Mouse (Mus musculus) liver, embryonic 11.5 days (tissue): Measurements from ENCODE around the gene Phactr3. TPM values are rescaled to one million over a fixed set of nuclear protein-coding genes. Genes with fewer than 3 reads are reported as not detected.

Source experiments
- ATAC-seq: fragments of 200-750 bp; cut with Nextera tagmentation; replicated peaks from 2 replicates; pipeline ENCODE4 v1.8.0; 2017; ENCODE audit warnings: moderate number of reproducible peaks, mild to moderate bottlenecking, moderate TSS enrichment, moderate library complexity; ENCODE audit not compliant: low FRiP score
- DNase-seq: peaks from one replicate; pipeline ENCODE4 v3.0.0-alpha.2; 2017; ENCODE audit warnings: low spot score
- H3K27ac ChIP-seq: fragments of 300-500 bp; sonication (generic); 2 replicates; pipeline ENCODE4 v1.5.1; 2014; ENCODE audit warnings: mild to moderate bottlenecking, low read depth, low read length, control low read depth
- H3K27me3 ChIP-seq: fragments of 300-500 bp; sonication (generic); replicated peaks from 2 replicates; pipeline ENCODE4 v1.6.1; 2014; ENCODE audit warnings: low read length, mixed read lengths; ENCODE audit not compliant: control insufficient read depth, insufficient read depth
- H3K36me3 ChIP-seq: fragments of 300-500 bp; sonication (generic); 2 replicates; pipeline ENCODE4 v1.6.1; 2014; ENCODE audit warnings: mild to moderate bottlenecking, low read length, moderate library complexity, mixed read lengths; ENCODE audit not compliant: control insufficient read depth, insufficient read depth
- H3K4me1 ChIP-seq: fragments of 300-500 bp; sonication (generic); replicated peaks from 2 replicates; pipeline ENCODE4 v1.6.1; 2014; ENCODE audit warnings: low read length, mixed read lengths; ENCODE audit not compliant: control insufficient read depth, insufficient read depth
- H3K4me2 ChIP-seq: fragments of 300-500 bp; sonication (generic); 2 replicates; pipeline ENCODE4 v1.6.1; 2014; ENCODE audit warnings: mild to moderate bottlenecking, control low read depth, moderate library complexity
- H3K4me3 ChIP-seq: fragments of 300-500 bp; sonication (generic); 2 replicates; pipeline ENCODE4 v1.5.1; 2014; ENCODE audit warnings: low read depth, low read length, control low read depth
- H3K9ac ChIP-seq: fragments of 300-500 bp; sonication (generic); 2 replicates; pipeline ENCODE4 v1.6.1; 2014; ENCODE audit warnings: low read depth, low read length, control low read depth
- H3K9me3 ChIP-seq: fragments of 300-500 bp; sonication (generic); 2 replicates; pipeline ENCODE4 v1.6.1; 2016; ENCODE audit warnings: low read length, inconsistent platforms, mixed read lengths; ENCODE audit not compliant: control insufficient read depth
- WGBS: fragments of 180-500 bp; shearing (Covaris S2); extraction: QIAGEN DNeasy Blood & Tissue Kit; methylation state at CpG from one replicate; pipeline ENCODE4 v1.1.7; 2014; 5-methylcytosine and 5-hydroxymethylcytosine counted together
- polyA plus RNA-seq: library from polyadenylated mRNA; unstranded; fragments of >200 nt; fragmentation: Nextera tagmentation; extraction: Ambion mirVana; gene quantifications from 2 replicates; pipeline ENCODE4 v1.2.1, GENCODE M21; 2014

The Phactr3 gene
- polyA plus RNA-seq, 1 experiment from 2014 or later: 0.90 TPM

DNA sequence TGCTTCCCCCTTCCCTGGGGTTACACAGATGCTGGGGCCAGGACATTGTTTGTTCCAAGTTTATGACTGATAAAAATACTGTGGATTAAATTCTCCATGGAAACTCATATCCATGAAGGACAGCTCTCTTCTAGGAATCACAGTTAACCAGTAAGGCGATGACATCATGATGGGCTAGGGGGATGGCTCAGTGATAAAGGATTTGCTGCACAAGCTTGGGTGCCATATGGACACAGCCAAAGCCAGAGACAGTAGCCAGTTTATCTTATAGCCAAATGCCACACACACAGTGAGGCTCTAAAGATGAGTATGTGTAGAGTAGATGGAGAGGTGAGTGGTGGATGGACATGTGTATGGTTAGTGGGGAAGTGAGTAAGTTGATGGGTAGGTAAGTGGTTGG, 45.2 kb downstream of the Phactr3 start:
- H3K4me2 ChIP-seq: no peak overlapping the region
- H3K27ac ChIP-seq: no peak overlapping the region
- H3K9ac ChIP-seq: no peak overlapping the region
- no peaks in the 10 kb centered on the region for H3K9me3 ChIP-seq
- H3K27me3 ChIP-seq: no peaks in the 10 kb centered on the region
- no peak overlapping the region for H3K4me3 ChIP-seq
- DNase-seq (no peak), ATAC-seq (no peak)
- no peaks in the 10 kb centered on the region for H3K36me3 ChIP-seq
- no peaks in the 10 kb centered on the region for H3K4me1 ChIP-seq
- WGBS: 80% methylated on average over 1 of the region's 1 CpGs

DNA sequence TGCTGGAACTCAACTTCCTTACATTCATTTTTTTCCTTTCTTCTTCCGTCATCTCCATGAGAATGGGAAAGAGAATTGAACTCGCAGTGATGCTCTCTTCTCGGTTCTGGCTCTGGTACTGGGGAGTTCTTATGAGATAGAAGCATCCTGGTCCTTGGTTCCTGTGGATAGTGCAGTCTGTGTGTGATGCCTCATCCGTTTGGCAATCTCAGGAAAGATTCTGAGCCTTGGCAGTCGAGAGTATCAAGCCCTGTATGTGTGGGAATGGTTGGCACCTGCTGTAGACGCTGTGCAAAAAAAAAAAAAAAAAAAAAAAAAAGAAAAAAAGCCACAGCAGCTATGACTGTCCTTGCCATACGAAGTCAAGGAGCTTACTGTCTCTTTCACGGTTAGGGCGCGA, 47.2 kb downstream of the Phactr3 start:
- ATAC-seq: no peak
- no peak overlapping the region for H3K4me3 ChIP-seq
- no peak overlapping the region for H3K9ac ChIP-seq
- no peaks in the 10 kb centered on the region for H3K36me3 ChIP-seq
- DNase-seq: no peak
- no peaks in the 10 kb centered on the region for H3K27me3 ChIP-seq
- no peaks in the 10 kb centered on the region for H3K4me1 ChIP-seq
- H3K9me3 ChIP-seq: no peaks in the 10 kb centered on the region
- H3K27ac ChIP-seq: no peak overlapping the region
- 74% methylated on average over 10 of the region's 10 CpGs for WGBS
- H3K4me2 ChIP-seq: no peak overlapping the region

DNA sequence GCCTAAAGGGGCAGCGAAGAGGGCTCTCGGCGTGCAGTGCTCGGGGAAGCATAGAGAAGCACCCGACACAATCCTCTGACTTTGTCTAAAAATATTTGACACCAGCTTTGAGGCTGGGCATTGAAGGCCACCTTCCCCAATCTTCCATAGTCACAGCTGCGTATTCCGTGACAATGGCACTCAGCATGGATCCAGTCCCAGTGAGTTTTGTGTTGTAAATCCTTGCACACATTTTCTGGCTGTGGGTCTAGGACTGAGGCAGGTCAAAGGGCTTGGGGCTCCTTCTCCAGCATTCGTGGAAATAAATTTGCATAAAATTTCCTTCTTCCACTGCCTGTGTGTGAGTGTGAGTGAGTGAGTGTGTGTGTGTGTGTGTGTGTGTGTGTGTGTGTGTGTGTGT, 51.2 kb downstream of the Phactr3 start:
- no peaks in the 10 kb centered on the region for H3K4me1 ChIP-seq
- 80% methylated on average over 8 of the region's 8 CpGs for WGBS
- H3K4me3 ChIP-seq: no peak overlapping the region
- no peaks in the 10 kb centered on the region for H3K9me3 ChIP-seq
- H3K9ac ChIP-seq: no peak overlapping the region
- H3K27me3 ChIP-seq: no peaks in the 10 kb centered on the region
- H3K36me3 ChIP-seq: no peaks in the 10 kb centered on the region
- no peak for DNase-seq
- no peak overlapping the region for H3K4me2 ChIP-seq
- no peak overlapping the region for H3K27ac ChIP-seq
- ATAC-seq: no peak

DNA sequence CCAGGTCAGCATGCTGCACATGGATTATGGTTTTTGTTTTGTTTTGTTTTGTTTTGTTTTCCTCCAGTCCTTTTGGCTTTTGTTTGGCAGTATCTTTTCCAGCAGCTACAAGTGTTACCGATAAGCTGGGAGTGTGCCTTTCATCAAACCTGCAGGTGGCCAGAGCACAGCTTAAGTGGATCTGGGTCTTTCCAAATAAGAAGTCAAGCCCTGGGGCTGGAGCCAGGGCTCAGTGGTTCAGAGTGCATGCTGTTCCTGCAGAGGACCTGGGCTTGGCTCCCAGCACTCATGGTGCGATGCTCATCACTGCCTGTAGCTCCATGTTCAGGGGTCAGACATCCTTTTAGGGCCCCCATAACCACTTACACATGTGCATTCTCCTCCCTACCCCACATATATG, 55.2 kb downstream of the Phactr3 start:
- H3K9ac ChIP-seq: no peak overlapping the region
- H3K27me3 ChIP-seq: no peaks in the 10 kb centered on the region
- no peaks in the 10 kb centered on the region for H3K36me3 ChIP-seq
- H3K9me3 ChIP-seq: no peaks in the 10 kb centered on the region
- 54% methylated on average over 2 of the region's 2 CpGs for whole genome bisulfite sequencing
- ATAC-seq (no peak), DNase-seq (no peak)
- no peaks in the 10 kb centered on the region for H3K4me1 ChIP-seq
- H3K4me2 ChIP-seq: no peak overlapping the region
- H3K27ac ChIP-seq: no peak overlapping the region
- no peak overlapping the region for H3K4me3 ChIP-seq

DNA sequence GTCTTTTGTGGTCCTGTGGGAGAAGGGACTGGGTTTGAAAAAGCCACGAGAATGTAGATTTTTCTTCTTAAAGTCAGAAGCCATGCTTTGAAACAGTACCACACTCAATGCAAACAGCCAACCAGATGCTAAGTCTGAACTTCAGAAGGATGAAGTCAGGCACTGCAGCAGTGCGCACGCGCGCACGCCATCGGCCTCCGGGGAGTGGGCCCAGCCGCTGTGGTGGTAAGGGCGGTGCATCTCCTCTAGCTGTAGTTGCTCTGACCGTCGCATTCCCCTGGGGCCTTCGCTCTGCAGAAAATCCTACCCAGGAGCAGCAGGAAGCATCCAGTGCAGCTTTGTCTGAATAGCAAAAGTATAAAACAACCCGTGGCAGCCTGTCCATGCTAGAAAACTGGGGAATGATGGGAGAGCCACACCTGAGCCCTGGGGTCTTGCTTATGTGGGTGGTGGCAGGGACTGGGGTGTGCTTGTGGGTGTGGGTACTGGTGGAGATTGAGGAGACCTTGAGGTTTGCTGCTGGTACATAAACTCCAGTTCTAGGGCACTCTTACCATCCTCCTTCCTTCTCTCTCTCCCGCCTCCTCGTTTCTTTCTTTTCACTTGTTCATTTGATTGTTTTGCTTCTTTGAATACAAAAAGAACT, 56.6 kb downstream of the Phactr3 start:
- no peak for ATAC-seq

DNA sequence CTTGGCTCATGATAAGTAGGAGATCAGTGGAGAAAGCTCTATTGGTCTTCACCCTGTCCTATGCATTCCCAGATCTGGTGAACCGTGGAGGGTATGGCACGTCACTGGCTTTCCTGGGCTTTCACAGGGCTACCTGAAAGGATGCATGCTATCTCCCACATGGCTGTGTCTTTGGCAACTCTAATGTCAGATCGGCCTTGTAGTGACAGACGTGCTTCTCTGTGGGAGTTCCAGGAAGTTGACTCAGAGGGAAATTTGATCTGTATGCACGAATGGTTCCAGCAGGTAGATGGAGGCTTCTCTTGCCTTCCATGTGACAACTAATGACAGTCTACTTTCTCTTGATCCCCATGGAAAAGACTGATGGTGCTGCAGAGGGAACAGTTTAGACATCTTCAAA, 65.5 kb downstream of the Phactr3 start:
- H3K9me3 ChIP-seq: no peaks in the 10 kb centered on the region
- DNase-seq (no peak), ATAC-seq (no peak)
- no peak overlapping the region for H3K9ac ChIP-seq
- WGBS: 68% methylated on average over 5 of the region's 5 CpGs
- H3K36me3 ChIP-seq: no peaks in the 10 kb centered on the region
- no peaks in the 10 kb centered on the region for H3K4me1 ChIP-seq
- no peak overlapping the region for H3K4me3 ChIP-seq
- H3K27me3 ChIP-seq: no peaks in the 10 kb centered on the region
- H3K4me2 ChIP-seq: no peak overlapping the region
- H3K27ac ChIP-seq: no peak overlapping the region

More for the DNA sequence above, 56.6 kb downstream of the Phactr3 start:
- no peak for DNase-seq
- no peak overlapping the region for H3K4me3 ChIP-seq
- no peaks in the 10 kb centered on the region for H3K9me3 ChIP-seq
- no peak overlapping the region for H3K9ac ChIP-seq
- no peaks in the 10 kb centered on the region for H3K36me3 ChIP-seq
- no peak overlapping the region for H3K4me2 ChIP-seq
- no peaks in the 10 kb centered on the region for H3K27me3 ChIP-seq
- WGBS: 47% methylated on average over 16 of the region's 16 CpGs
- no peak overlapping the region for H3K27ac ChIP-seq
- no peaks in the 10 kb centered on the region for H3K4me1 ChIP-seq

DNA sequence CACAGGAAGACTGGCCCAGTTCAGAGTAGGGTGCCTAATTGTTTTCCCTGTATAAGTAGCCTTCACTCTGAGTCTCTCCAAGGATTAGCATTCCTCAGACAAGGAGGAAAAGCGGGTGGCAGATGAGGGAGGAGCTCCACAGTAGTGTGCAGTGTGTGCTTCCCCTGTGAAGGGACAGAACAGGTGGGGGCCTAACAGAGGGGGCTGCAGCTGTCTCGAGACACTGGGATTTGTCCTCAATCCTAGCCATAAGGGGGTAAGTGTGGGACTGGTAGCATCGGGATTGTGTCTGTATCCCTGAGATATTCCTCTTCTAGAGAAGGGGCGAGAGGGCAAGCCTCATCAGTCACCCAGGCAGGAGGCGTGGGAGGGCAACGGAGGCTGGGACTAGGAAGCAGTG, 66.1 kb downstream of the Phactr3 start:
- no peak overlapping the region for H3K4me2 ChIP-seq
- no peaks in the 10 kb centered on the region for H3K9me3 ChIP-seq
- DNase-seq: no peak
- no peaks in the 10 kb centered on the region for H3K27me3 ChIP-seq
- H3K4me3 ChIP-seq: no peak overlapping the region
- no peak overlapping the region for H3K27ac ChIP-seq
- no peaks in the 10 kb centered on the region for H3K4me1 ChIP-seq
- 57% methylated on average over 6 of the region's 6 CpGs for WGBS
- H3K36me3 ChIP-seq: no peaks in the 10 kb centered on the region
- no peak overlapping the region for H3K9ac ChIP-seq
- no peak for ATAC-seq

DNA sequence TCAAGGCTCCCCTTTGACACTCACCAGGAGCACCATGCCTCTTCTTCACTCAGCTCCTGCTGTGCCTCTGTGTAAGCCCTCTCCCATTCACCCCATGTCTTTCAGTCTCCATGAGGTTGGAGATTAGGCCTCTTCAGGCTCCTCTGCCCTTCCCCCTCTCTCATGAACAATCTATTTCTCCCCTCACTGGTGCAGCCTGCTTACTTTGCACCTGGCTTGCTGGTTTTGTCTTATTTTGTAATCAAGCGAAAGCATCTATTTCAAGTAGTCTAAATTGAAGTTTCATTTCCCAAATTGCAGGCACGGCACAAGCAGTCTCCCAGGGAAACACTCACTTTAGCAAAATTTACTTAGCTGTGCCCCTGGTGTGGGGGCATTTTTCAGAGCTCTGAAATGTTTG, 70.2 kb downstream of the Phactr3 start:
- Histone ChIP-seq H3K4me1 (no peaks in the 10 kb centered on the region), H3K4me3 (no peak overlapping the region), H3K27me3 (no peaks in the 10 kb centered on the region), H3K9ac (no peak overlapping the region), H3K9me3 (no peaks in the 10 kb centered on the region), H3K4me2 (no peak overlapping the region), H3K27ac (no peak overlapping the region), H3K36me3 (no peaks in the 10 kb centered on the region)
- WGBS: 80% methylated on average over 2 of the region's 2 CpGs
- DNase-seq (no peak), ATAC-seq (no peak)

DNA sequence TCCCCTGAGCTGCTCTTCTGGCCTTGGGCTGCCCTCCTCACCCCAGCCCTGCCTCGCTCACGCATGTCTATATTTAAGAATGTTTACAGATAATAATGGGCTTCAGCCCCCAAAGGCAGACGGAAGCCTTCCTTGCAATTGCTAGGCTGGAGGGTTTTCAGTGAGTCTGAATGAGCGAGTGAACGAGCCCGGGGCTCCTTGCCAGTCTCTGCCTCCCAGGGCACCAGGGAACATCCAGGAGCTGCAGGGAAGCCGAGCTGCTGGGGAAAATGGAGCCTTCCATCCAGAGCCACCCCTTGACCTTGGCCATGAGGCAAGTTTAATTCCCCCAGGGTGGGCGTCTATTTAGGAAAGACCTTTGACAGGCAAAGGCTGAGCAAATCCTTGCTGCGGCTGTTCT, 74.1 kb downstream of the Phactr3 start:
- Histone ChIP-seq H3K4me1 (no peaks in the 10 kb centered on the region), H3K27me3 (no peaks in the 10 kb centered on the region), H3K9me3 (no peaks in the 10 kb centered on the region), H3K27ac (no peak overlapping the region), H3K4me2 (no peak overlapping the region), H3K4me3 (no peak overlapping the region), H3K9ac (no peak overlapping the region), H3K36me3 (no peaks in the 10 kb centered on the region)
- DNase-seq (no peak), ATAC-seq (no peak)
- 64% methylated on average over 9 of the region's 9 CpGs for WGBS
